Mouse (Mus musculus) urinary bladder, postnatal 14 days (tissue): ENCODE measurements at regions not wholly inside any gene's neighbourhood (a gene's known extent, or its start where the extent isn't known, plus 50 kb on each side); places are given as distances from the start of the nearest gene placed in this dataset.
A peak's percentile ranks its signal among the peaks of the same experiment; 100 is the strongest.

Experiments
- DNase-seq: peaks from one replicate; pipeline ENCODE4 v3.0.0; 2021; ENCODE audit warnings: low spot score

DNA sequence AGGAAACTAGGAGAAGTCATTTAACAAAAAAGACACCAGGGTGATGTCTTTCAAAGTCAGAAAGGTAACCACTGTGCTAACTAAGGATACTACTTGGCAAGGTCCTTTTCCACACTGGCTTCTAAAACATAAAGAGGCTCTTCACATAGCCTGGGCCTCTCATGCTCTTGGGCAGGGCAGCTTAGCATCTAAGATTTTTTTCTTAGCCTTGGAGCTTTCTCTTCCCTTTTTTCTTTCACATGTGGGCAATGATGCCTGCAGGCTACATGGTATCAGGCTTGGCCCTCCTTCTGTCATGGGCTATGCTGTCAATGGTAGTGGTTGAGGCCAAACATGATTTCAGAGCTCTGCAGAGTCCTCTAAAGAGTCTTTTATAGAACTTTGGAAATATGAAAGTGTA is 60.6 kb downstream of the Serpinb6d start:
- DNase-seq = no peak

DNA sequence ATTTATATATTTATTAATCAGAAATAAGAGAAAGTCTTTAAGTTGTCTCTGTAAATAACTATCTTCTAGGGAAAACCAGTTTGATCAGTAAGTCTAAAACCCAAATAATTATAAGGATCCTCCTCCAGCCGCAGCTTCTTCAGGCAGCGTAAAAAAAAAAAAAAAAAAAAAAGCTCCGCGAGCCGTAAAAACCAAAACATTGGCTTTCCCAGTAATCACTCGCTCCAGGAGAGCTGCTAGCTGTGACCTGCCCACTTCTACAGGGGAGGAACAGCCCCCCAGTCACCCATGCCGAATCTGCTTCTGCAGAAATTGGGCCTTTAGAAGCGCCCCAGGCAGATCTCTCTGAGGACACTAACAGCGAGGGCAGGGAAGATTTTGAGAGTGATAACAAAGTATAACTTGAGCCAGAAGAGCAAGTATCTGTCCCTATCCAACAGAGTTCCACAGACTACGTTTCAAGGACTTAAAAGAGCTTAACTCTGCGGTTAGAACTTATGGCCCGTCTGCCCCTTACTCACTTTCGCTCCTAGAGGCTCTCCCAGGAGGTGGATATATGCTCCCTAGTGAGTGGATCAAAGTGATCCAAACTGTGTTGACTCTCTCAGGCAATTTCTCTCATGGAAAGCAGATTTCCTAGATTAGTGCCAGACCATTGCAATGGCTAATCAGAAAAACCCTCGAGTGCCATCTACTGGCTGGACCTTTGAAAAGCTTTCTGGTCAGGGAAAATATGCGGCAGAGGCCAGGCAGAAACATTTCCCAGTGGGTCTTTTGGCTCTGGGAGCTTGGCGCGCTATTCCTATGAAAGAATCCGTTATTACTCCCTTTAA is 80.7 kb downstream of the Serpinb6e start:
- DNase-seq = peak; percentile 80

DNA sequence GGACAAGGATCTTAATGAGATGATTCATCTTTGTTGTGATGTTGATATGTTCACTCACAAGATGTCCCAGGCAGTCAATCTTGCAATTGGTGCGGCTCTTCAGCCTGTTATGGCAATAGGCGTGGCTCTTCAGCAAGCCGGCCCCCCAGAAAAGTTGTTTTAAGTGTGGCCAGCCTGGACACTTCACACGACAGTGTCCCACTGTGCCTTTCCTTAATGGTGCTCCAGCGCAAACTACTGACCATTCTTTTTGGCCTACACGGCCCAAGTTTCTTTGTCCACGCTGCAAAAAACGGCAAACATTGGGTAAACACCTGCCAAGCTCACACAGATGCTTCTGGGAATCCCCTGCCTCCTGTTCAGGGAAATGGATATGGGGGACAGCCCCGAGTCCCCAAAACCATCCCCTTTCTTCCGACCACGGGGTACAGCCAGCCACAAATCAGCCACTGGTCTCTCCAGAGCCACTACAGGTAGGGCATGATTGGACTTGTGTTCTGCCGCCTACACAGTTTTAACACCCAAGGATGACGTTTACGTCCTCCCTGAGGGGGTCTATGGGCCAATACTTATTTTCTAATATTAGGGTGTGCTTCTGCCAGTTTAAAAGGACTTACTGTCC is 79.8 kb downstream of the Serpinb6e start:
- DNase-seq = no peak
